Mouse (Mus musculus): ENCODE data around the gene Rps6ka4. TPM values are rescaled to one million over a fixed set of nuclear protein-coding genes. Genes with fewer than 3 reads are reported as not detected.

The Rps6ka4 gene
- 3.6 TPM in 1 of 2 replicates, not detected in the other for total RNA-seq (2015; ENCODE audit: low replicate concordance)
- 1.1 and 2.6 TPM in 2 replicates for total RNA-seq (2017; ENCODE audit: low replicate concordance)

DNA sequence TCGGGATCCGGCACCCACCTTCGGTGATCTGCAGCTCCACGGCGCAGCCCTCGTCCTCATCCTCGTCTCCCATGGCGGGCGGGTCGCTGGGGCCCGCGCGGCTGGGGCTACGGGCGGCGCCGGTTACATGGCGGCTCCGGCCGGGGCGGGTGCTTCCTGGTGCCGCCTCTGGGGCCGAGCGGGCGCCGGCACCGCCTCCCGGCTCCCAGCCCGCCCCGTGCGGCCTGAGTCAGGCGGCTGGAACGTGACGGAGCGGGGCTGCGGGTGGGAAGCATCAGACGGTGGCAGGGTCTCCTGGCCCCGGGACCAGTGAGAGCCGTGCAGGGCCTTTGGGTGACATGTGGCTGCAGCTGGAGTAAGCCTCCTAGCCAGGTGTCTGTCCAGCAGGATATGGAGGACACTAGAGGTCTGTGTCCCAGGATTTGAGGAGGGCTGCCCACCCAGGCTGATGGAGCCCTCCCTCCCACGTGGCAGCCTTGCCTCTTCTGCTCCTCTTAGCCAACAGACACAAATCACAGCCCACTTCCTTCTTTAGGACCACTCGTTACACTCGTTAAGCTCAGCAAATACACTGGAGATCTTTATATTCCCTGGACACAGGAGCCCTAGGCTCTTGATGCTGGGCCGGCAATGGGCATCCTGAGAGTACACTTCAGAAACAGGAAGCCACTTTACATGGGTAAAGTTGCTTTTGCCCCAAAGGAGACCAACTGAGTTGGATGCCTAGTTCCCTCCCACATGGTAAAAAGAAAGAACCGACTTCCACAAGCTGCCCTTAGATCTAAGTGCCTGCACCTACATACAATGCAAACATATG is at the start of gene Rps6ka4:
Gene Rps6ka4, minus strand, starts transcription at position 162 of the 817 bp plus-strand sequence.
- ATAC-seq (replicated peaks; ENCODE audit: low FRiP score, poor library complexity, severe bottlenecking), result peak; percentile 59

DNA sequence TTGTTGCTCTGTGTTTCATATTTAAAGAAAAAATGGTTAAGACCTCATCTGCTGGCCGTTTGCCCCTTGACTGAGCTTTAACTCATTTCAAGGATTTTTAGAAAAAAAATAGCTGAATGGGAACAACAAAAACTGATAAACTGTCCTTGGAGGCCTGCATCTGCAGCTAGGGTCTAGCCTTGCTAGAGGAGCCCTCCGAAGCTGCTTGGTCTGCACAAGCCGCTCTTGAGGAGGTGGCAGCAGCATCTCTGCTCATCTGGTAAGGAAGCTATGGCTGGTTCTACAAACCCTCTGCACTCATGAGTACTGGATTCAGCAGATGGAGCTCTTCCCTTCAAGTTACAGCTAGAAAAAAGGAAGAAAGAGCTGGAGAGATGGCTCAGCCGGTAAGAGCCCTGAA is 37.5 kb upstream of the Rps6ka4 start:
- ATAC-seq (replicated peaks; ENCODE audit: low FRiP score, poor library complexity, severe bottlenecking), result no peak

GRCm38 (mm10) chr19:6876799-6877198 is 36.4 kb upstream of the Rps6ka4 start:
- no peak for ATAC-seq (replicated peaks; ENCODE audit: low FRiP score, poor library complexity, severe bottlenecking)

GRCm38 (mm10) chr19:6875834-6876233 is 35.4 kb upstream of the Rps6ka4 start:
- no peak for ATAC-seq (replicated peaks; ENCODE audit: low FRiP score, poor library complexity, severe bottlenecking)

- no peak for ATAC-seq (replicated peaks; ENCODE audit: low FRiP score, poor library complexity, severe bottlenecking)
Measured at GRCm38 (mm10) chr19:6874257-6874656, 33.8 kb upstream of the Rps6ka4 start.

GRCm38 (mm10) chr19:6872701-6873100 is 32.3 kb upstream of the Rps6ka4 start:
- no peak for ATAC-seq (replicated peaks; ENCODE audit: low FRiP score, poor library complexity, severe bottlenecking)

GRCm38 (mm10) chr19:6871574-6872271 is 31.3 kb upstream of the Rps6ka4 start:
- peak; percentile 85 for ATAC-seq (replicated peaks; ENCODE audit: low FRiP score, poor library complexity, severe bottlenecking)

GRCm38 (mm10) chr19:6869355-6869754 is 28.9 kb upstream of the Rps6ka4 start:
- peak; percentile 85 for ATAC-seq (replicated peaks; ENCODE audit: low FRiP score, poor library complexity, severe bottlenecking)

GRCm38 (mm10) chr19:6861451-6861850 is 21.0 kb upstream of the Rps6ka4 start:
- no peak for ATAC-seq (replicated peaks; ENCODE audit: low FRiP score, poor library complexity, severe bottlenecking)

DNA sequence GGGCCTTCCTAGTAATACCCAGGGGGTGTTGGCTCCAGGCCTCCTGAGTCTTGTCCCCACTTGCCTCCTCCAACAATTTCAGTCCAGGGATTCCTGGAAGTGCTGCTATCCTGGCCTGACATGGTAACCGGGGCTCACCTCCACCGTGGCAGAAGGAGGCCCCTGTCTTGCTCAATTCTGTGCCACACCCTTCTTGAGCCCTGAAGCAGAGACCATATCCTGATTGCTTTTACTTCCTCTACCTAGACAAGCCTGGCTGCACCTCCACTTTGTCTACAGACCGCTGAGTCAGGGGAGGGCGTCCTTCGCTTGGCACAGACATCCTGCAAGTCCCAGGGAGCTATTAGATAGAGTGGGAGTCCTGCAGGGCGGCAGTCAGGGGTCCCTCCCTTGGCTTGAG is 20.3 kb upstream of the Rps6ka4 start:
- no peak for ATAC-seq (replicated peaks; ENCODE audit: low FRiP score, poor library complexity, severe bottlenecking)

- no peak for ATAC-seq (replicated peaks; ENCODE audit: low FRiP score, poor library complexity, severe bottlenecking)
Measured at GRCm38 (mm10) chr19:6859971-6860370, 19.5 kb upstream of the Rps6ka4 start.

GRCm38 (mm10) chr19:6859032-6859651 is 18.7 kb upstream of the Rps6ka4 start:
- ATAC-seq (replicated peaks; ENCODE audit: low FRiP score, poor library complexity, severe bottlenecking), result no peak

- ATAC-seq (replicated peaks; ENCODE audit: low FRiP score, poor library complexity, severe bottlenecking), result no peak
Measured at GRCm38 (mm10) chr19:6858031-6858430, 17.6 kb upstream of the Rps6ka4 start, which contains the start of gene Ccdc88b. Ccdc88b (minus strand) TSS chr19:6858211.

DNA sequence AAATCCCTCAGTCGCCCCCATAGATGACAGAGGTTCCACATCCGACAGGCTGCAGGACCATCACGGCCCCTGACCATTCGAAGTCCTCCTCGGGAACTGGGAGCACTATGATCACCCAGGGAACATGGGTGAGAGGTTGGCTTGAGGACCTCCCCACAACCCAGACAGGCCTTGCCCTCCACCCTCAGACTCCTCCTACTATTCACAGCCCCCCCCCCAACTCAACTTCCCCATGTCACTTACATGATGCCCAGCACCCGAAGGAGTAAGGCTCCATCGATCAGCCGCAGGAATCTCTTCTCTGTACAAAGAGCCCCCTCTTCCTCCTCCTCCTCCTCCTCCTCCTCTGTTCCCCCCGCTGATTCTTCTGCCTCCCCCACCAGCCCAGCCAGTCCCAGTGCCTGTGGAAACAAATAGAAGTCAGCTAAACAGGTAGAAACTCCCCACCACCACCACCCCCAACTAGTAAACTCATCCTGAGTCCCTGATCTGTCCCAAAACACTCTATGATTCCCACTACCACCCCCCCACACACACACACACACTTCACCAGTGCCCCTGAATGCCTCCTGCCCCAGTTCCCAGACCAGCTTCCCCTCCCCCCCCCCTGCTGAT is 17.1 kb upstream of the Rps6ka4 start:
- ATAC-seq (replicated peaks; ENCODE audit: low FRiP score, poor library complexity, severe bottlenecking), result no peak

GRCm38 (mm10) chr19:6857003-6857360 is 16.5 kb upstream of the Rps6ka4 start:
- ATAC-seq (replicated peaks; ENCODE audit: low FRiP score, poor library complexity, severe bottlenecking), result no peak

GRCm38 (mm10) chr19:6856281-6857002 is 16.0 kb upstream of the Rps6ka4 start:
- ATAC-seq (replicated peaks; ENCODE audit: low FRiP score, poor library complexity, severe bottlenecking), result no peak

- ATAC-seq (replicated peaks; ENCODE audit: low FRiP score, poor library complexity, severe bottlenecking), result no peak
Measured at GRCm38 (mm10) chr19:6855225-6856031, 15.0 kb upstream of the Rps6ka4 start.

- ATAC-seq (replicated peaks; ENCODE audit: low FRiP score, poor library complexity, severe bottlenecking), result no peak
Measured at GRCm38 (mm10) chr19:6854658-6855057, 14.2 kb upstream of the Rps6ka4 start.

DNA sequence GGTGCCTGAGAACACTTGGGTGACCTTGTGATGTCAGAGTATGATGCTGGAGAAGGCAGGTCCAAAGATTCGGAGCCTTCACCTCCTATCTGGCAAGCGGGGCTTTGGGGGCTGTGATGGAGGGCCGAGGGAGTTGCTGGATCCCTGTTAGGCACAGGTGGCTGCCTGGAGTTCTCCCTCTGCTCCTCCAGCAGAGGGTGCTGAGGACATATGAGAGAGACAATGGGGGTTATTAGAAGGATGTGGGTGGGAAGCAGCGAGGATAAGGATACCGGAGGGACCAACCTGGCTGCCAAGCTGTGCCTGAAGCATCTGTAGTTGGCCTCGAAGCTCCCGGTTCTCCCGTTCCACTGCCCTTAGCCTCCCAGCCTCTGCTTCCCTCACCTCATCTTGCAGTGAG is 13.5 kb upstream of the Rps6ka4 start:
- no peak for ATAC-seq (replicated peaks; ENCODE audit: low FRiP score, poor library complexity, severe bottlenecking)

Measured in erythroblast, adult 5-6 weeks (primary cell).